Mouse (Mus musculus): Measurements from ENCODE around the gene Mb. TPM values are rescaled to one million over a fixed set of nuclear protein-coding genes. Genes with fewer than 3 reads are reported as not detected.

Gene Mb
- total and polyA plus RNA-seq, 2 experiments from 2014 or later: 0.33 to 3.6 TPM

- H3K9me3 ChIP-seq (ENCODE audit: low read length): no peaks in the 10 kb centered on the region
- no peak for DNase-seq
- peak overlapping the region; percentile 76; the same call in 1 of the 2 replicates for H3K9ac ChIP-seq
- peak overlapping the region; percentile 84; the same call in 1 of the 2 replicates for H3K4me2 ChIP-seq (ENCODE audit: low read depth)
- H3K27ac ChIP-seq (ENCODE audit: low read depth, low read length): no peak overlapping the region
- 27% methylated on average over 8 of the region's 8 CpGs for WGBS
- no peaks in the 10 kb centered on the region; the same call in 1 of the 2 replicates for H3K4me1 ChIP-seq (ENCODE audit: insufficient read depth)
- no peaks in the 10 kb centered on the region for H3K36me3 ChIP-seq (ENCODE audit: insufficient read depth)
- peak overlapping the region; percentile 52 for H3K4me3 ChIP-seq (ENCODE audit: low read depth, low read length)
- H3K27me3 ChIP-seq (ENCODE audit: insufficient read depth, low read length): no peaks in the 10 kb centered on the region
- no peak for TF ChIP-seq CTCF (IDR thresholded peaks at IDR 0.05; ENCODE audit: low read depth)
- ATAC-seq: no peak; the same call in 1 of the 2 replicates
Observed at GRCm38 (mm10) chr15:76973272-76973854, 77.1 kb downstream of the Mb start.

GRCm38 (mm10) chr15:76972661-76973060 lies 77.8 kb downstream of the Mb start:
- no peak overlapping the region for H3K4me2 ChIP-seq (ENCODE audit: low read depth)
- TF ChIP-seq CTCF (IDR thresholded peaks at IDR 0.05; ENCODE audit: low read depth): no peak
- H3K4me1 ChIP-seq (ENCODE audit: insufficient read depth): no peaks in the 10 kb centered on the region; the same call in 1 of the 2 replicates
- DNase-seq (no peak), ATAC-seq (no peak)
- no peaks in the 10 kb centered on the region for H3K9me3 ChIP-seq (ENCODE audit: low read length)
- H3K4me3 ChIP-seq (ENCODE audit: low read depth, low read length): no peak overlapping the region
- H3K36me3 ChIP-seq (ENCODE audit: insufficient read depth): no peaks in the 10 kb centered on the region
- no peak overlapping the region for H3K9ac ChIP-seq
- no peaks in the 10 kb centered on the region for H3K27me3 ChIP-seq (ENCODE audit: insufficient read depth, low read length)
- WGBS: 90% methylated on average over 4 of the region's 4 CpGs
- H3K27ac ChIP-seq (ENCODE audit: low read depth, low read length): no peak overlapping the region

Other genes with a start within 250 kb of the Mb start
- 74.1 and 76.6 TPM in 2 replicates for gene Zfp251, start 179.2 kb downstream of the Mb start, total RNA-seq (2014; rRNA removed)
- 35.3 and 36.9 TPM in 2 replicates for gene Zfp251, start 179.2 kb downstream of the Mb start, polyA plus RNA-seq (2015; fragmentation: Nextera tagmentation; extraction: Ambion mirVana)
- 10.4 and 11.2 TPM in 2 replicates for gene Zfp7, start 171.4 kb downstream of the Mb start, total RNA-seq (2014; rRNA removed)
- gene Zfp7, start 171.4 kb downstream of the Mb start, polyA plus RNA-seq (2015; fragmentation: Nextera tagmentation; extraction: Ambion mirVana): 4.4 and 4.7 TPM in 2 replicates
- gene Gm49527, start 171.3 kb downstream of the Mb start, total RNA-seq (2014; rRNA removed): 2.5 and 2.9 TPM in 2 replicates
- 1.7 and 2.6 TPM in 2 replicates for gene Gm49527, start 171.3 kb downstream of the Mb start, polyA plus RNA-seq (2015; fragmentation: Nextera tagmentation; extraction: Ambion mirVana)
- gene Zfp647, start 125.2 kb downstream of the Mb start, total RNA-seq (2014; rRNA removed): 22.5 and 26.5 TPM in 2 replicates
- 22.1 and 23.1 TPM in 2 replicates for gene Zfp647, start 125.2 kb downstream of the Mb start, polyA plus RNA-seq (2015; fragmentation: Nextera tagmentation; extraction: Ambion mirVana)
- gene 1110038F14Rik, start 102.2 kb downstream of the Mb start, total RNA-seq (2014; rRNA removed): 21.2 and 23.9 TPM in 2 replicates
- 48.0 and 51.1 TPM in 2 replicates for gene 1110038F14Rik, start 102.2 kb downstream of the Mb start, polyA plus RNA-seq (2015; fragmentation: Nextera tagmentation; extraction: Ambion mirVana)
- 0.19 TPM in 1 of 2 replicates, not detected in the other for gene Apol6, start 5.9 kb downstream of the Mb start, total RNA-seq (2014; rRNA removed)
- not detected in 2 replicates for gene Apol6, start 5.9 kb downstream of the Mb start, polyA plus RNA-seq (2015; fragmentation: Nextera tagmentation; extraction: Ambion mirVana)